ENCODE assay signal across 19 mouse cellular contexts in genomic region chr13:113552341-113552740, GRCm38 (mm10).
"Had no signal": no experiment of that assay in that cellular context is flagged by ENCODE, and none has a peak within 500 bp of the region (broad histone marks: within the 10 kb centered on the region; RNA-seq: fewer than 3 reads in every experiment).

No protein-coding gene starts in this region.

- H3K27me3 ChIP-seq: midbrain, embryonic 12.5 days; neural tube, embryonic 13.5 days; neural tube, embryonic 15.5 days had no signal

- H3K9ac ChIP-seq: lung, embryonic 14.5 days; midbrain, embryonic 12.5 days; neural tube, embryonic 13.5 days; neural tube, embryonic 15.5 days had no signal

- DNase-seq: lung, adult 18-20 months; lung, embryonic 14.5 days; lung, postnatal 10 days; lung, postnatal 4 days; midbrain, embryonic 14.5 days; retina, postnatal 1 day; right cerebral cortex, adult 18-20 months; right cerebral cortex, postnatal 25 days; right cerebral cortex, postnatal 4 days; spleen, adult 18-20 months; thymus, adult 18-20 months; thymus, postnatal 14 days; thymus, postnatal 36 days had no signal

- ATAC-seq: midbrain, embryonic 16.5 days had no signal

- H3K4me3 ChIP-seq: midbrain, embryonic 10.5 days; midbrain, embryonic 12.5 days; myocyte; neural tube, embryonic 13.5 days; neural tube, embryonic 15.5 days had no signal

- H3K4me1 ChIP-seq: midbrain, embryonic 10.5 days; midbrain, embryonic 12.5 days; neural tube, embryonic 13.5 days; neural tube, embryonic 15.5 days had no signal

- H3K36me3 ChIP-seq: midbrain, embryonic 10.5 days; midbrain, embryonic 12.5 days; neural tube, embryonic 13.5 days; neural tube, embryonic 15.5 days had no signal

- H3K4me2 ChIP-seq: lung, embryonic 14.5 days; midbrain, embryonic 12.5 days; neural tube, embryonic 13.5 days; neural tube, embryonic 15.5 days had no signal

- H3K27ac ChIP-seq: midbrain, embryonic 10.5 days; midbrain, embryonic 12.5 days; neural tube, embryonic 13.5 days; neural tube, embryonic 15.5 days had no signal

- H3K9me3 ChIP-seq: midbrain, embryonic 10.5 days; midbrain, embryonic 12.5 days; neural tube, embryonic 13.5 days; neural tube, embryonic 15.5 days had no signal
